Mouse (Mus musculus) E14TG2a.4 (cell line): ENCODE results near the gene Nrxn1.

ENCODE experiments used
- CTCF ChIP-seq: conservative IDR thresholded peaks from 2 replicates; pipeline ENCODE4 v1.5.1; 2014; ENCODE audit warnings: low read length
- NANOG ChIP-seq: IDR thresholded peaks from 2 replicates; pipeline ENCODE4 v1.6.1; 2014; ENCODE audit warnings: borderline replicate concordance, low read length, mixed read lengths

DNA sequence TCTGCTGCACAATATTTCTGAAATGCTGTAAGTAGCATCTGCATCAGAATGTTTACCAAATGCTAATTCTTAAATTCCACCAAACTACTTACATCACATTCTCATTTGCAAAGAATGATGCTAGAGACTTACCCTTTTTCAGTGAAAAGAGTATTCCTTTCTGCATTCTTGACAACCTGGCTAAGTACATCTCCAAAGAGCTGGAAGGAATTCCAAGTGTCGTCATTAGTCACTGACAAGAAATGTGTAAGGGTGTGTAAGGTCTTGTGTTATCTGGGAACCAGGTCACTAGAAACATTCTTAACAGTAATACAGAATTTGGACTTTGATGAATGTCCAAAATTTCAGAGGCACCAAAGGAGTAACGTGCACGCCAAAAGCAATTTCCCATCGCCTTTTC, 1102.2 kb downstream of the Nrxn1 start:
- TF ChIP-seq CTCF (no peak), NANOG (no peak)
